Mouse (Mus musculus) bone marrow, adult 2 months (tissue): Measurements from ENCODE around the gene Snrnp40.

Experiments used
- CTCF ChIP-seq: fragments of 200-500 bp; IDR thresholded peaks from 2 replicates; pipeline ENCODE4 v1.5.1; 2011; ENCODE audit warnings: low read length, control low read depth; ENCODE audit not compliant: control insufficient read depth, insufficient read depth
- POLR2A ChIP-seq: fragments of 200-500 bp; IDR thresholded peaks from 2 replicates; pipeline ENCODE4 v1.6.1; 2011; ENCODE audit warnings: low read depth, mild to moderate bottlenecking, control low read depth, low read length, borderline replicate concordance; ENCODE audit not compliant: control insufficient read depth

- TF ChIP-seq CTCF, result no peak
- TF ChIP-seq POLR2A, result no peak
Measured at GRCm38 (mm10) chr4:130350690-130351422, 9.1 kb upstream of the Snrnp40 start.
